Mouse (Mus musculus): ENCODE results near the gene Tmem123. TPM values are rescaled to one million over a fixed set of nuclear protein-coding genes. Genes with fewer than 3 reads are reported as not detected.

The Tmem123 gene
- total and polyA plus RNA-seq, 2 experiments from 2014 or later, result 10.1 to 19.8 TPM

DNA sequence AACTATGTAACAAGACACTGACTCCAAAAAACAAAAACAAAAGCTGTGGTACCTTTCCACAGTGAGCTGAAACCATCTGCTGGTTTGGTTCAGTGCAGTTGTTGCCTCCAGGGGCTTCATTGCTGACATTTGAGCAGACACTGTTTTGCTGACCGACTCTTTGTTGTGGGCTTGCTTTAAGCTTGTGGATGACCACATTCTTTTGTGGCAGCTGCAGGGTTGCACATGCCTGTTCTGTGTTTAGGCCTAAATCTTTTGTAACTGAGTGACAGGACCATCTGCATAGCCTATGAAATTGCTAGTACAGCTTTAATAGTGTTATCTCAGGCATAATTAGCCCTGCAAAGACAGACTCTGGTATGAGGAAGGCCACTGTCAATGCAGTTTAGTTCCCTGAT, 20.8 kb downstream of the Tmem123 start:
- no peaks in the 10 kb centered on the region for H3K4me1 ChIP-seq (ENCODE audit: insufficient read depth, low read length)
- DNase-seq (ENCODE audit: low spot score), result no peak
- H3K27me3 ChIP-seq (ENCODE audit: insufficient read depth, low read length), result no peaks in the 10 kb centered on the region
- ATAC-seq (ENCODE audit: low FRiP score), result no peak
- no peak overlapping the region for H3K27ac ChIP-seq (ENCODE audit: low read depth, low read length)
- H3K4me3 ChIP-seq (ENCODE audit: low read depth, low read length), result no peak overlapping the region
- WGBS, result 22% methylated on average over 1 of the region's 1 CpGs
- no peak for TF ChIP-seq CTCF (IDR thresholded peaks at IDR 0.05)
- no peaks in the 10 kb centered on the region for H3K9me3 ChIP-seq (ENCODE audit: low read length)
- no peak overlapping the region for H3K4me2 ChIP-seq (ENCODE audit: low read depth, low read length, poor library complexity, severe bottlenecking)
- H3K9ac ChIP-seq (replicated peaks; ENCODE audit: low read length, poor library complexity, severe bottlenecking), result no peak overlapping the region
- H3K36me3 ChIP-seq (ENCODE audit: insufficient read depth, low read length), result no peaks in the 10 kb centered on the region

DNA sequence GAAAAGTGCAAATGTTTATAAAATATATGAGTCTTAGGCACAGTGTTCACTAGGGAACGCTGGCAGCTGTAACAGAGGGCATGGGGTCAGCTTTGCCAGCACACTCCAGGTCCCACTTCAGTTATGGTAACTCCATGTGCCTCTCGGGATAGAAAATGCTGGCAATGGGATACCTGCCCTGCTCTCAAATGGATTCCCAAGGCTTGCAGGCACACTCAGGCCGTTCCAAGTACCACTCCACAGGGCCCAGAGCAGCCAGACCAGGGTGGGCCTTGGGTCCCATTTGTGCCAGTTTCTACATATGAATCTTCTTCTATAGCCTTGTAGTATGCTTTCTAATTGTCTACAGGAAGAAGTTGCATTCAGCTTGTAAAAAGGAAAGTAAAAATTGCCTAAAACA, 21.6 kb downstream of the Tmem123 start:
- no peak overlapping the region for H3K4me3 ChIP-seq (ENCODE audit: low read depth, low read length)
- DNase-seq (ENCODE audit: low spot score), result no peak
- no peak overlapping the region for H3K9ac ChIP-seq (replicated peaks; ENCODE audit: low read length, poor library complexity, severe bottlenecking)
- no peaks in the 10 kb centered on the region for H3K9me3 ChIP-seq (ENCODE audit: low read length)
- no peaks in the 10 kb centered on the region for H3K27me3 ChIP-seq (ENCODE audit: insufficient read depth, low read length)
- no peak for ATAC-seq (ENCODE audit: low FRiP score)
- WGBS, result 91% methylated on average over 3 of the region's 3 CpGs
- no peaks in the 10 kb centered on the region for H3K36me3 ChIP-seq (ENCODE audit: insufficient read depth, low read length)
- no peak overlapping the region for H3K27ac ChIP-seq (ENCODE audit: low read depth, low read length)
- no peak for TF ChIP-seq CTCF (IDR thresholded peaks at IDR 0.05)
- no peak overlapping the region for H3K4me2 ChIP-seq (ENCODE audit: low read depth, low read length, poor library complexity, severe bottlenecking)
- no peaks in the 10 kb centered on the region for H3K4me1 ChIP-seq (ENCODE audit: insufficient read depth, low read length)

DNA sequence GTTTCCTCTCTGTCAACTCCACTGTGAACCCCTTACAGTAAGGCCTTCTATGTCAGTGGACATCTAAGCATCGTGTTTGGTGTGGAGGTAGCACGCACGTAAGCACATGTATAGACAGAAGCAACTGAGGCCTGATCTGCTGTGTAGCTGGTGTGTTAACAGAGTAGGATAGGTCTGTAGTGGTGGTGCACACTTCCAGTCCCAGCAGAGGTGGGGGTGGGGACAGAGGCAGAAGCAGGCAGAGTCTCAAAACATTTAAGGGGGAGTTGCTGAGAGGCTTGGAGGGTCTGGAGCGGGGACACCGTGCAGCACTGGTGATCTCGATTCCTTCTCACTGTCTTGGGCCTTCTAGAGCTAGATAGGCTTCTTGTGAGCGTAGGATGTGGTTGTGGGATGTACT, 22.2 kb downstream of the Tmem123 start:
- Histone ChIP-seq H3K9me3 (ENCODE audit: low read length) (no peaks in the 10 kb centered on the region), H3K9ac (replicated peaks; ENCODE audit: low read length, poor library complexity, severe bottlenecking) (no peak overlapping the region), H3K27me3 (ENCODE audit: insufficient read depth, low read length) (no peaks in the 10 kb centered on the region), H3K27ac (ENCODE audit: low read depth, low read length) (no peak overlapping the region), H3K4me3 (ENCODE audit: low read depth, low read length) (no peak overlapping the region), H3K36me3 (ENCODE audit: insufficient read depth, low read length) (no peaks in the 10 kb centered on the region), H3K4me2 (ENCODE audit: low read depth, low read length, poor library complexity, severe bottlenecking) (no peak overlapping the region), H3K4me1 (ENCODE audit: insufficient read depth, low read length) (no peaks in the 10 kb centered on the region)
- TF ChIP-seq CTCF (IDR thresholded peaks at IDR 0.05), result no peak
- 87% methylated on average over 7 of the region's 7 CpGs for WGBS
- ATAC-seq (ENCODE audit: low FRiP score) (no peak), DNase-seq (ENCODE audit: low spot score) (no peak)

DNA sequence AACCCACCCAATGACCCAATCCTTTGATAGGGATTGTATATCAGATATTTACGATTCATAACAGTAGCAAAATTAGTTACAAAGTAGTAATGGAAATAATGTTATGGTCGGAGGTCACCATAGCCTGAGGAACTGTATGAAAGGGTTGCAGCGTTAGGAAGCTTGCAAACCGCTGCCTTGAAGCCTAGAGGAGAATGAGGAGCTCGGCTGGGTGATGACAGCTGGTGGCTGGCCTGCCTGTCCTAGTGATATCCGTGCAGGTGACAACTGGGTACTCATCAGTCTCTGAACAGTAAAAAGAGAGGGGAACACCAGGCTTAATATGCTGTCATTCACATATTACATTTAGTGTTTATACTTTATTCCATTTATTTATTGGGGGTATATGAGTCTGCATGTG, 24.6 kb downstream of the Tmem123 start:
- Histone ChIP-seq H3K4me3 (ENCODE audit: low read depth, low read length) (no peak overlapping the region), H3K9me3 (ENCODE audit: low read length) (no peaks in the 10 kb centered on the region), H3K27ac (ENCODE audit: low read depth, low read length) (no peak overlapping the region), H3K9ac (replicated peaks; ENCODE audit: low read length, poor library complexity, severe bottlenecking) (no peak overlapping the region), H3K4me2 (ENCODE audit: low read depth, low read length, poor library complexity, severe bottlenecking) (no peak overlapping the region), H3K36me3 (ENCODE audit: insufficient read depth, low read length) (no peaks in the 10 kb centered on the region), H3K27me3 (ENCODE audit: insufficient read depth, low read length) (no peaks in the 10 kb centered on the region), H3K4me1 (ENCODE audit: insufficient read depth, low read length) (no peaks in the 10 kb centered on the region)
- no peak for TF ChIP-seq CTCF (IDR thresholded peaks at IDR 0.05)
- ATAC-seq (ENCODE audit: low FRiP score), result no peak
- WGBS, result 89% methylated on average over 6 of the region's 6 CpGs
- DNase-seq (ENCODE audit: low spot score), result no peak

DNA sequence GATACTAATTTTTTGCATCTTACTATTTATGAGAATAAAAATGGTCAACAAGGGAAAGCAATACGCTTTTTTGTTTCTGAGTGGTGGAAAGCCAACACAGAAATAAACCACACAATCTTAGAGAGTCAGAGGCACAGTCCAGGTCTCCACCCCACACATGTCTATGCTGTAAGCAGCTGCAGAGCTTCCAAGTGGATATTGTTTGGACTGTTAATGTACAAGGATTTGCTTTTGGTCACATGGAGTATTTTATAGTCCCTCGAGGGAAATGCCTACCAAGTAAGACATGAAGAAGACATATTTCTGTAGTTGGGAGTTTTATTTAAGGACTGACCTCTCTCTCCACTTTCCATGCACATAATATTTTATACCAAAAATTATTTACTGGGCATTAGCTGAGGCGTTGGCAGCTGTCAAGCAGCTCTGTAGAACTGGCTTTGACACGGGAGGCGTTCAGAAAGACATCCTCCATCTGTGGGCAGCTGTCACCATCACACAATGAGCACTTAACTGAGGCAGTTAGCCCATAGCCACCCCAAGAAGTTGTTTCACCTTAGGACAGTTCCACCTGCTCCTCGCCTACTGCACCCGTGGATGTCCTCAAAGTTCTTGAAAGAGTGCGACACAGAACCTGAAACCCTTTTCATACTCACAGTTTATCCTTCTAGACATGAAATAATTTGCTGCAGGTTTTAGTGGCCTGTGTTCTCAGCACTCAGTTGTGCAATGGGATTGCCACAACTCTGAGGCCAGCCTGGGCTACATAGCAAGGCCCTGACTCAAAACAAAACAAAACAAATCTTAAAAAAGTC, 26.1 kb downstream of the Tmem123 start:
- H3K4me3 ChIP-seq (ENCODE audit: low read depth, low read length), result no peak overlapping the region
- no peak for ATAC-seq (ENCODE audit: low FRiP score)
- no peaks in the 10 kb centered on the region for H3K4me1 ChIP-seq (ENCODE audit: insufficient read depth, low read length)
- WGBS, result 91% methylated on average over 8 of the region's 8 CpGs
- no peak overlapping the region for H3K9ac ChIP-seq (replicated peaks; ENCODE audit: low read length, poor library complexity, severe bottlenecking)
- no peak overlapping the region for H3K4me2 ChIP-seq (ENCODE audit: low read depth, low read length, poor library complexity, severe bottlenecking)
- DNase-seq (ENCODE audit: low spot score), result no peak
- H3K27me3 ChIP-seq (ENCODE audit: insufficient read depth, low read length), result no peaks in the 10 kb centered on the region
- TF ChIP-seq CTCF (IDR thresholded peaks at IDR 0.05), result no peak
- H3K36me3 ChIP-seq (ENCODE audit: insufficient read depth, low read length), result no peaks in the 10 kb centered on the region
- H3K9me3 ChIP-seq (ENCODE audit: low read length), result no peaks in the 10 kb centered on the region
- H3K27ac ChIP-seq (ENCODE audit: low read depth, low read length), result no peak overlapping the region

DNA sequence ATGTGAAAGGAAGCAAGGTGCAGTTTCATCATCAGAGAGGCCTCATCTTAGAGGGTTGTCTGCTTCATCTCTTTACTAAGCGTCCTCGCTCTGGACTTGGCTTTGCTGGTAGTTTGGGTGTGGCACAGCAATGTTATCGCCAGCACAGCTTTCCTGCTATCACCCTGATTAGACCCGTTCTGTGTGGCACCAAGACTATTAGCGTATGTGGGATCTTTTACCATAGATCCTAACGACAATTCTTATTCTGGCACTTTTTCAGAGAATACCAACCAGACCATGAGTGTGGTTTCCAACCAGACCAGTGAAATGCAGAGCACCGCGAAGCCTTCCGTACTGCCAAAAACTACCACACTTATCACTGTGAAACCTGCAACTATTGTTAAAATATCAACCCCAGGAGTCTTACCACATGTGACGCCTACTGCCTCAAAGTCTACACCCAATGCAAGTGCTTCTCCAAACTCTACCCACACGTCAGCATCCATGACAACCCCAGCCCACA, 26.8 kb downstream of the Tmem123 start:
- Histone ChIP-seq H3K9me3 (ENCODE audit: low read length) (no peaks in the 10 kb centered on the region), H3K4me1 (ENCODE audit: insufficient read depth, low read length) (no peaks in the 10 kb centered on the region), H3K4me3 (ENCODE audit: low read depth, low read length) (no peak overlapping the region), H3K4me2 (ENCODE audit: low read depth, low read length, poor library complexity, severe bottlenecking) (no peak overlapping the region), H3K27ac (ENCODE audit: low read depth, low read length) (no peak overlapping the region), H3K27me3 (ENCODE audit: insufficient read depth, low read length) (no peaks in the 10 kb centered on the region), H3K9ac (replicated peaks; ENCODE audit: low read length, poor library complexity, severe bottlenecking) (no peak overlapping the region), H3K36me3 (ENCODE audit: insufficient read depth, low read length) (no peaks in the 10 kb centered on the region)
- 95% methylated on average over 11 of the region's 11 CpGs for WGBS
- no peak for TF ChIP-seq CTCF (IDR thresholded peaks at IDR 0.05)
- ATAC-seq (ENCODE audit: low FRiP score), result no peak
- DNase-seq (ENCODE audit: low spot score), result no peak
